Mouse (Mus musculus) kidney, embryonic 14.5 days (tissue): Measurements from ENCODE around the gene Kbtbd7. TPM values are rescaled to one million over a fixed set of nuclear protein-coding genes. Genes with fewer than 3 reads are reported as not detected.
"Not testable (repeated sequence)": the region's sequence is repeated elsewhere in the genome, so short reads cannot be mapped to it uniquely, and the experiment has no call there.

ENCODE experiments used
- ATAC-seq: fragments of 200-750 bp; cut with Nextera tagmentation; 2 replicates; pipeline ENCODE4 v1.8.0; 2017; ENCODE audit warnings: moderate number of reproducible peaks, mild to moderate bottlenecking, moderate TSS enrichment, moderate library complexity; ENCODE audit not compliant: low FRiP score, low TSS enrichment
- H3K27ac ChIP-seq: fragments of 300-500 bp; sonication (generic); 2 replicates; pipeline ENCODE4 v1.5.1; 2014; ENCODE audit warnings: low read depth, mild to moderate bottlenecking, low read length, moderate library complexity, mixed read lengths
- H3K27me3 ChIP-seq: fragments of 300-500 bp; sonication (generic); 2 replicates; pipeline ENCODE4 v1.6.1; 2014; ENCODE audit warnings: mild to moderate bottlenecking, low read length; ENCODE audit not compliant: control insufficient read depth, insufficient read depth
- H3K36me3 ChIP-seq: fragments of 300-500 bp; sonication (generic); 2 replicates; pipeline ENCODE4 v1.6.1; 2014; ENCODE audit warnings: low read length, mixed read lengths; ENCODE audit not compliant: control insufficient read depth, insufficient read depth
- H3K4me1 ChIP-seq: fragments of 300-500 bp; sonication (generic); 2 replicates; pipeline ENCODE4 v1.6.1; 2014; ENCODE audit warnings: low read length, mixed read lengths; ENCODE audit not compliant: control insufficient read depth, insufficient read depth
- H3K4me2 ChIP-seq: fragments of 300-500 bp; sonication (generic); replicated peaks from 2 replicates; pipeline ENCODE4 v1.6.1; 2014; ENCODE audit warnings: low read depth, mild to moderate bottlenecking, low read length
- H3K4me3 ChIP-seq: fragments of 300-500 bp; sonication (generic); 2 replicates; pipeline ENCODE4 v1.5.1; 2014; ENCODE audit warnings: mild to moderate bottlenecking, low read length
- H3K9ac ChIP-seq: fragments of 300-500 bp; sonication (generic); 2 replicates; pipeline ENCODE4 v1.6.1; 2014; ENCODE audit warnings: low read depth, mild to moderate bottlenecking, low read length, moderate library complexity
- H3K9me3 ChIP-seq: fragments of 300-500 bp; sonication (generic); 2 replicates; pipeline ENCODE4 v1.6.1; 2016; ENCODE audit warnings: low read length; ENCODE audit not compliant: control insufficient read depth
- WGBS: fragments of 180-500 bp; shearing (Covaris S2); extraction: QIAGEN DNeasy Blood & Tissue Kit; methylation state at CpG from one replicate; pipeline ENCODE4 v1.1.7; 2014; 5-methylcytosine and 5-hydroxymethylcytosine counted together
- polyA plus RNA-seq: library from polyadenylated mRNA; unstranded; fragments of >200 nt; fragmentation: Nextera tagmentation; extraction: Ambion mirVana; gene quantifications from 2 replicates; pipeline ENCODE4 v1.2.1, GENCODE M21; 2014

Kbtbd7 gene
- polyA plus RNA-seq, 1 experiment from 2014 or later, result 15.6 TPM

DNA sequence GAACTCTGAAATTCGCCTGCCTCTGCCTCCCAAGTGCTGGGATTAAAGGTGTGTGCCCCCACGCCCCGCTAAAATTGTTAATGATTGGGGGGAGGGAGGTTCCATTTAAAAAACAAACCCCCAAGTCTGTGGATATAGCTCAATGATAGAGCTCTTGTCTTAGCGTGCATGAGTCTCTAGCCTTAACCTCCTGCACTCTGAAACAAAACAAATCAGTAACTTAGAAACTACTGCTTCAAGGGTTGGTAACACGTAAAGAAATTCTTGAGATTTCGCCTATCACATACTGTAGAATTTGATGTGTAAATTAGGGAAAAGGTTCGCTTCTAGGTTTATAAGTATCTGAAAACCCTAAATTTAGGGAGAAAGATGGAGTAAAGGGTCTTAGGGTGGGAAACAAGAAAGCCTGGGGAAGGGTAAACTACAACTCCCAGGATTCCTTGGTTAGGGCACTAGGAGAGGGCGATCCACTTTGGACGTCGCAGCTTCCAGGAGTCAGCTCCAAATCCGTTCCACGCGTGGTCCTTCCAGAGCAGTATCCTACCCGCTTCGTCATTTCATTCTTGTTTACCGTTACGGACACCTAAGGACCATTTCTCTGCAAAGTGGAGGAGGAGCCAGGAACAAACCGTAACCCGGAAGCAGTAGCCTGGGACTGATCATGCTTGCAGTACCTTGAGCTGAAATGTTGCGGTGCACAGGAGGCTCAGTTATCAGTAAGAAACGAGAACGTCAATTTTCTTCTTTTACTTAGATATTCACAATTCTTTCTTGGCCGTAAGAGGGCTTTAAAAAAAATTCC is 28.8 kb upstream of the Kbtbd7 start, which contains the start of gene Mtrf1:
Gene Mtrf1, plus strand, starts transcription at position 452 of the 802 bp plus-strand sequence.
- Histone ChIP-seq H3K4me1 (no peaks in the 10 kb centered on the region), H3K27ac (peak within 1 kb of the TSS; percentile 87; the same call in 1 of the 2 replicates), H3K4me3 (peak within 1 kb of the TSS; percentile 68), H3K9me3 (no peaks in the 10 kb centered on the region), H3K36me3 (peaks cover 8% of the 10 kb centered on the region; the same call in 1 of the 2 replicates), H3K9ac (peak within 1 kb of the TSS; percentile 63), H3K4me2 (peak within 1 kb of the TSS; percentile 58), H3K27me3 (no peaks in the 10 kb centered on the region)
- peak; percentile 87 for ATAC-seq
- 20% methylated on average over 23 of the region's 23 CpGs for WGBS

GRCm38 (mm10) chr14:79407641-79408040 is 18.7 kb upstream of the Kbtbd7 start:
- Histone ChIP-seq H3K9ac (no peak overlapping the region), H3K36me3 (no peaks in the 10 kb centered on the region), H3K4me2 (no peak overlapping the region), H3K4me3 (no peak overlapping the region), H3K9me3 (no peaks in the 10 kb centered on the region), H3K4me1 (no peaks in the 10 kb centered on the region), H3K27ac (no peak overlapping the region), H3K27me3 (no peaks in the 10 kb centered on the region)
- no peak for ATAC-seq
- WGBS, result 87% methylated on average over 2 of the region's 2 CpGs

DNA sequence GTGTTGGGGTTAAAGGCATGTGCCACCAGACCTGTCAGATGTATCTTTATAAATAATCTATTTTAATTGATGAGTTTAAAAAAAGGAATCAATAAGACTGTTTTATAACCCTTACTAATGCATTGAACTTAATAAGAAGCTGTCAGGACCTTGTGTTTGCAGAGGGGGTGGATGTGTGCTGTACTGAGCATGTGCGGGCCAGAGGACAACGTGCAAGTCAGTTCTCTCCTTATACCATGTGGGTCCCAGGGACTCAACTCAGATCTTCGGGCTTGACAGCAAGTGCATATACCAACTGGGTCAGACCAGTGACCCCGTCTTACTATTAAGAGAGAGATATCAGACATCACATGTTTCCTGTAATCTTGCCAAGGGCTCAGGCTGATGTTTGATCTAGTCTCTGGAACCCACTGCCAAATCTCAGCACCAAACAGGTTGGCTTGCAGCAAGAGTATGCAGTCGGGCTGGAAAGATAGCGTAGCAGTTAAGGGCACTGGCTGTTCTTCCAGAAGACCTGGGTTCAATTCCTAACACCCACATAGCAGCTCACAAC is 17.0 kb upstream of the Kbtbd7 start:
- H3K36me3 ChIP-seq, result peaks cover 8% of the 10 kb centered on the region
- H3K4me1 ChIP-seq, result no peaks in the 10 kb centered on the region
- WGBS, result 91% methylated on average over 6 of the region's 6 CpGs
- no peak overlapping the region for H3K27ac ChIP-seq
- no peak for ATAC-seq
- H3K9ac ChIP-seq, result no peak overlapping the region
- no peaks in the 10 kb centered on the region for H3K27me3 ChIP-seq
- no peaks in the 10 kb centered on the region for H3K9me3 ChIP-seq
- H3K4me2 ChIP-seq, result no peak overlapping the region
- no peak overlapping the region for H3K4me3 ChIP-seq

DNA sequence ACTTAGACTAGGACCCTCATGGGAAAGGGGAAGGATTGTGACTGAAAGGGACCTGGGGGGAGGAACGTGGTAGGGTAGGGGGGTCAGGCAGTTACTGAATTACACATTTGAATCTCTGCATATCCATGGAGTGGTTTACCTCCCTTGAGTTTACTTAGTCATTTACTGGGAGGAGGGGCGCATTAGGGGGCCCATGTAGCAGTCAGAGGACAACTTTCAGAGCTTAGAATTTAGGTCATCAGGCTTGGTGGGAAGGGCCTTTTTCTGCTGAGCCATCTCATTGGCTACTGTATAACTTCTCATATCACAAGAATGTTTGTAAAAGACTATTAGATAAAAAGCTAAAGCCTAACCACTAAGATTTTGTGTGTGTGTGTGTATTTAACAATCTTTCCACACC is 15.6 kb upstream of the Kbtbd7 start:
- Histone ChIP-seq H3K27me3 (no peaks in the 10 kb centered on the region), H3K36me3 (peaks cover 8% of the 10 kb centered on the region), H3K4me3 (no peak overlapping the region), H3K4me2 (no peak overlapping the region), H3K9ac (no peak overlapping the region), H3K4me1 (no peaks in the 10 kb centered on the region), H3K9me3 (no peaks in the 10 kb centered on the region), H3K27ac (no peak overlapping the region)
- WGBS, result 81% methylated on average over 2 of the region's 2 CpGs
- ATAC-seq, result no peak

DNA sequence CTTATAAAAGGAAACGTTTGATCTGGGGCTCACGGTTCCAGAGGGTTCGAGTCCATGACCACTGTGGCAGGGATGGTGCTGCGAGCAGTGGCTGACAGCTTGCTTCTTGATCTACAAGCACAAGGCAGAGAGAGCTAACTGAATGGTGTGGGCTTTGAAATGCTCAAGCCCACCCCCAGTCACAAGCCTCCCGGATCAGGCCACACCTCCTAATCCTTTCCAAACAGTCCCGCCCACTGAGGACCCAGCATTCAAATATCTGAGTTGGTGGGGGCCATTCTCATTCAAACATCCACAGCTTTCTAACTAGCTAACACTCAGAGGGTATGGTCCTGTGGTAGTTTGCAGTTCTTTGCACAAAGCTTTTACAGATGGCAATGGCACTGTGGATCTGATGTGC is 13.2 kb upstream of the Kbtbd7 start:
- H3K27me3 ChIP-seq, result no peaks in the 10 kb centered on the region
- peaks cover 8% of the 10 kb centered on the region for H3K36me3 ChIP-seq
- no peak for ATAC-seq
- no peak overlapping the region for H3K4me3 ChIP-seq
- WGBS, result 85% methylated on average over 6 of the region's 6 CpGs
- H3K9me3 ChIP-seq, result no peaks in the 10 kb centered on the region
- H3K4me1 ChIP-seq, result no peaks in the 10 kb centered on the region
- H3K4me2 ChIP-seq, result no peak overlapping the region
- H3K27ac ChIP-seq, result no peak overlapping the region
- no peak overlapping the region for H3K9ac ChIP-seq

- no peak for ATAC-seq
- Histone ChIP-seq H3K36me3 (peaks cover 6% of the 10 kb centered on the region; the same call in 1 of the 2 replicates), H3K9me3 (no peaks in the 10 kb centered on the region), H3K4me1 (no peaks in the 10 kb centered on the region), H3K9ac (no peak overlapping the region), H3K27me3 (no peaks in the 10 kb centered on the region), H3K27ac (no peak overlapping the region), H3K4me3 (no peak overlapping the region), H3K4me2 (no peak overlapping the region)
- 67% methylated on average over 20 of the region's 20 CpGs for WGBS
Observed at GRCm38 (mm10) chr14:79420083-79420685, 6.1 kb upstream of the Kbtbd7 start.

GRCm38 (mm10) chr14:79426730-79427365 is 537 bp downstream of the Kbtbd7 start:
- H3K4me3 ChIP-seq, result peak overlapping the region; percentile 47
- peak overlapping the region; percentile 53 for H3K4me2 ChIP-seq
- H3K27me3 ChIP-seq, H3K4me1 ChIP-seq, H3K36me3 ChIP-seq: not testable (repeated sequence)
- H3K9me3 ChIP-seq, result peaks cover 13% of the 10 kb centered on the region
- peak overlapping the region; percentile 54 for H3K9ac ChIP-seq
- 39% methylated on average over 9 of the region's 59 CpGs for WGBS
- peak; percentile 44 for ATAC-seq
- peak overlapping the region; percentile 63; the same call in 1 of the 2 replicates for H3K27ac ChIP-seq

DNA sequence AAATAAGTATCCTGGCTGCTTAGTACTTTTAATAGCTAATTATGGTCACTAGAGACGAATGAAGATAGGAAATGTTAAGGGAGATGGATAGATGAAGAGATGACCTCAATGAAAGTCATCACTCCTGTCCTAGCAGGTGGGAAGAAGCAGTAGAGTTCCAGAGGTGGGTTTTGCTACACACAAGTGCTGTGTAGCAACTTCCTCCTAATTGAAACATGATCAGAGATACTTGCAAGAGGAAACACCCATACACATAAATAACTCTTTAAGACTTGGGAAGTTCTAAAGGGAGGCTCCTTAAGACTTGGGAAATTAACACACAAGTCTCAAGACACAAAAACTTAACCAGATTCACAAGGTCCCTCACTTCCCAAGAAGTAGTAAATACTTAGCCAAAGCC is 7.8 kb downstream of the Kbtbd7 start:
- no peak for ATAC-seq
- Histone ChIP-seq H3K9ac (no peak overlapping the region), H3K27ac (no peak overlapping the region), H3K4me2 (no peak overlapping the region), H3K36me3 (no peaks in the 10 kb centered on the region), H3K27me3 (no peaks in the 10 kb centered on the region), H3K4me3 (no peak overlapping the region), H3K9me3 (no peaks in the 10 kb centered on the region), H3K4me1 (no peaks in the 10 kb centered on the region)
- 69% methylated on average over 1 of the region's 1 CpGs for WGBS
